Mouse (Mus musculus) limb, embryonic 11.5 days (tissue): ENCODE measurements around the gene Ppil3. TPM values are rescaled to one million over a fixed set of nuclear protein-coding genes. Genes with fewer than 3 reads are reported as not detected.

Experiments
- ATAC-seq: fragments of 200-750 bp; cut with Nextera tagmentation; 2 replicates; pipeline ENCODE4 v1.8.0; 2017; ENCODE audit warnings: low read depth; ENCODE audit not compliant: insufficient number of reproducible peaks, low FRiP score, low TSS enrichment
- DNase-seq: peaks from one replicate; pipeline ENCODE4 v3.0.0-alpha.2; 2015; ENCODE audit warnings: low spot score
- H3K27ac ChIP-seq: fragments of 300-500 bp; sonication (generic); replicated peaks from 2 replicates; pipeline ENCODE4 v1.5.1; 2014; ENCODE audit warnings: low read depth, mild to moderate bottlenecking, low read length
- H3K27me3 ChIP-seq: fragments of 300-500 bp; sonication (generic); 2 replicates; pipeline ENCODE4 v1.6.1; 2014; ENCODE audit warnings: mild to moderate bottlenecking, low read length, mixed read lengths; ENCODE audit not compliant: control insufficient read depth, insufficient read depth
- H3K36me3 ChIP-seq: fragments of 300-500 bp; sonication (generic); 2 replicates; pipeline ENCODE4 v1.6.1; 2014; ENCODE audit warnings: mild to moderate bottlenecking, low read length, moderate library complexity, mixed read lengths; ENCODE audit not compliant: control insufficient read depth, insufficient read depth
- H3K4me1 ChIP-seq: fragments of 300-500 bp; sonication (generic); 2 replicates; pipeline ENCODE4 v1.6.1; 2014; ENCODE audit warnings: low read length, mixed read lengths; ENCODE audit not compliant: control insufficient read depth, insufficient read depth
- H3K4me2 ChIP-seq: fragments of 300-500 bp; sonication (generic); 2 replicates; pipeline ENCODE4 v1.6.1; 2014; ENCODE audit warnings: low read depth, mild to moderate bottlenecking, moderate library complexity; ENCODE audit not compliant: severe bottlenecking
- H3K4me3 ChIP-seq: fragments of 300-500 bp; sonication (generic); 2 replicates; pipeline ENCODE4 v1.5.1; 2014; ENCODE audit warnings: low read depth, low read length
- H3K9ac ChIP-seq: fragments of 300-500 bp; sonication (generic); 2 replicates; pipeline ENCODE4 v1.6.1; 2014; ENCODE audit warnings: mild to moderate bottlenecking, low read length
- H3K9me3 ChIP-seq: fragments of 300-500 bp; sonication (generic); 2 replicates; pipeline ENCODE4 v1.6.1; 2016; ENCODE audit warnings: low read length; ENCODE audit not compliant: control insufficient read depth
- WGBS: fragments of 180-500 bp; shearing (Covaris S2); extraction: QIAGEN DNeasy Blood & Tissue Kit; methylation state at CpG from one replicate; pipeline ENCODE4 v1.1.7; 2014; 5-methylcytosine and 5-hydroxymethylcytosine counted together
- polyA plus RNA-seq: library from polyadenylated mRNA; unstranded; fragments of >200 nt; fragmentation: Nextera tagmentation; extraction: Ambion mirVana; gene quantifications from 2 replicates; pipeline ENCODE4 v1.2.1, GENCODE M21; 2014

Gene Ppil3
- polyA plus RNA-seq, 1 experiment from 2014 or later: 57.2 TPM

DNA sequence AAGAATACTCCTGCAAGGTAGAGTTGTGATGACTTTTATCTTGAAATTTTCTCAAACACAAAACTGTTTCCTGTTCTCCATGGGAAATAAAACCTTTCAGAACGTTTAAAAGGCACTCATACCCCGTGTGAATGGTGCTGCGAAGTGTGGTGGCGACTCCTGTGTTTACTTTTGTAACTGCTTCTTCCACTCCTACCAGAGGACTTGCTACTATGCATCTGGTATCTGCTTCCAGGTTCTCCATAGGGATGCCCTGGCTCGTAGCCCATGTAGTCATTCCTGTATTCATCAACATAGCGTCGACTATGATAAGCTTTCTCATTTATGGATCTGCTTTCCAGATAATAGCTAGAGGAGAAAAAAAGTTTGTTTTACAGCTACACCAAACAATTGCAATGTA is 24.3 kb downstream of the Ppil3 start:
- no peak overlapping the region for H3K4me2 ChIP-seq
- 81% methylated on average over 7 of the region's 7 CpGs for WGBS
- H3K4me3 ChIP-seq: no peak overlapping the region

DNA sequence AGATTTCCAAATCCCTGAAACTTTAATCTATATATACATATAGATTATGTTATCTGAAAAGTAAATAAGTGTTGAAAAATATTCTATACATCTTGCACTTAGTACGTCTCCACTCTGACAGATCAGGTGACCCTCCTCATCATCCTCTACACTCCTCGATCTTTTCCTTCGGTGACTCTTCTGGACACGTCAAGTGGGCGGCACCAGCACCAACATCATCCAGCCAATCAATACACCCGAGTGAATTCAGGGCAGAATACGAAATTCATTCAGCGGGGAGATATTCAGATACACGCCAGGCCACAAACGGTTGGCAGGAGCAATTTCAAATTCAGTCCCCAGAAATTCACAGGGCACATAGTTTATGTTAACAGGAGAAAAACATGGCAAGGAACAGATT is 25.3 kb downstream of the Ppil3 start:
- Histone ChIP-seq H3K4me1 (0 out of 2 replicates have a peak, but pooled peaks cover 4% of the 10 kb centered on the region), H3K27ac (no peak overlapping the region), H3K9me3 (no peaks in the 10 kb centered on the region), H3K9ac (no peak overlapping the region), H3K4me3 (no peak overlapping the region), H3K4me2 (no peak overlapping the region), H3K27me3 (no peaks in the 10 kb centered on the region), H3K36me3 (peaks cover 27% of the 10 kb centered on the region)
- ATAC-seq: no peak
- whole genome bisulfite sequencing: 94% methylated on average over 10 of the region's 10 CpGs
- DNase-seq: no peak

More for the DNA sequence above, 24.3 kb downstream of the Ppil3 start:
- Histone ChIP-seq H3K4me1 (0 out of 2 replicates have a peak, but pooled peaks cover 4% of the 10 kb centered on the region), H3K27ac (no peak overlapping the region), H3K9me3 (no peaks in the 10 kb centered on the region), H3K36me3 (peaks cover 26% of the 10 kb centered on the region), H3K27me3 (no peaks in the 10 kb centered on the region), H3K9ac (no peak overlapping the region)
- no peak for DNase-seq
- no peak for ATAC-seq

DNA sequence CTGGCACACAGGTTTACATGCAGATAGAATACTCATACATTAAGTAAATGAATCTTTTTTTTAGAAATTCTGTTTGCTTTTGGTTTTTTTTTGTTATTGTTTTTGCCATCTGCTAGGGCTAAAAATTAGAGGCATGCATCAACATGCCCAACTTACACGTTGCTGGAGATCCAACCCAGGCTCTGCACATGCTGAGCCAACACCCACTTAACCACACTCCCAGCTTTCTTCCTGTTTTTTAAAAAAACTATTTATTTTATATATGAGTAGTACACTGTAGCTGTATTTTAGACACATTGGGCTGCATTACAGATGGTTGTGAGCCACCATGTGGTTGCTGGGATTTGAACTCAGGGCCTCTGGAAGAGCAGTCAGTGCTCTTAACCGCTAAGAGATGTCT is 29.2 kb downstream of the Ppil3 start:
- WGBS: 92% methylated on average over 2 of the region's 2 CpGs
- H3K4me3 ChIP-seq: no peak overlapping the region
- H3K9ac ChIP-seq: no peak overlapping the region
- H3K27ac ChIP-seq: no peak overlapping the region
- 0 out of 2 replicates have a peak, but pooled peaks cover 2% of the 10 kb centered on the region for H3K4me1 ChIP-seq
- H3K36me3 ChIP-seq: peaks cover 48% of the 10 kb centered on the region
- H3K27me3 ChIP-seq: no peaks in the 10 kb centered on the region
- ATAC-seq (no peak), DNase-seq (no peak)
- H3K9me3 ChIP-seq: no peaks in the 10 kb centered on the region
- no peak overlapping the region for H3K4me2 ChIP-seq

DNA sequence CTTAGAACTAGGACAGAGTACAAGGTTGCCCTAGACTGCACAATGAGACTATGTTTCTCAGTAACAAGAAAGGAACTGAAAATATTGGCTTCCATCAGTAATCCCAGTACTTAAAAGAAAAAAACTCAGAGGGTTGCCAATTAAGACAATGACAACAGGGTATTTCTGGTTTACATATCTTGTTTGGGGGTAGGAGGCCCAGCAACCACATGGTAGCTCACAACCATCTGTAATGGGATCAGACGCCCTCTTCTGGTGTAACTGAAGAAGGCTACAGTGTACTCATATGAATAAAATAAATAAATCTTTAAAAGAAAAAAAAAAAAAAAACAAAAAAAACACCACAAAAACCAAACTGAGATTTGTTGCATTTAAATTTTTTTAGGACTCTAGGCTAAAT is 29.8 kb downstream of the Ppil3 start:
- Histone ChIP-seq H3K4me3 (no peak overlapping the region), H3K27me3 (no peaks in the 10 kb centered on the region), H3K9me3 (no peaks in the 10 kb centered on the region), H3K4me1 (no peaks in the 10 kb centered on the region), H3K27ac (no peak overlapping the region), H3K36me3 (peaks cover 46% of the 10 kb centered on the region), H3K4me2 (no peak overlapping the region), H3K9ac (no peak overlapping the region)
- DNase-seq (no peak), ATAC-seq (no peak)
- WGBS: 46% methylated on average over 1 of the region's 1 CpGs

DNA sequence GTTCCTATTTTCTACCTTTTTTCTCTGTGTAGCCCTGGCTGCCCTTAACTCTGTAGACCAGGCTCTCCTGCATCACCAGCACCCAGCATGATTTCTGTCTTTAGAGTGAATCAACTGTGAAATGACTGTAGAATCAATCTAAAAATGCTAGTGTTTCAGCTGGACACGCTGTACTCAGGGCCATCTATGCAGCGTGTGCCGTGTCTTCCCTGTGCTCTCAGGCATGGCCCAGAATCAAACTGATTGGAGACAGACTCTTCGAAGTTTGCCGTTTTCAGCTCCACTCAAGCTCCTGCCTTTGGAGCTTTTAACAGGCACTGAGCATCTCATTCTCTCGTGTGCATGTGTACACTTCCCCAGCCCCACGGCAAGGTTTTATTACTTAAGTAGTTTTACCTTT is 34.5 kb downstream of the Ppil3 start:
- peaks cover 32% of the 10 kb centered on the region for H3K36me3 ChIP-seq
- WGBS: 88% methylated on average over 7 of the region's 7 CpGs
- H3K4me2 ChIP-seq: no peak overlapping the region
- DNase-seq: no peak
- no peaks in the 10 kb centered on the region for H3K27me3 ChIP-seq
- H3K27ac ChIP-seq: no peak overlapping the region
- no peak overlapping the region for H3K4me3 ChIP-seq
- no peaks in the 10 kb centered on the region for H3K4me1 ChIP-seq
- no peaks in the 10 kb centered on the region for H3K9me3 ChIP-seq
- no peak overlapping the region for H3K9ac ChIP-seq
- no peak for ATAC-seq

DNA sequence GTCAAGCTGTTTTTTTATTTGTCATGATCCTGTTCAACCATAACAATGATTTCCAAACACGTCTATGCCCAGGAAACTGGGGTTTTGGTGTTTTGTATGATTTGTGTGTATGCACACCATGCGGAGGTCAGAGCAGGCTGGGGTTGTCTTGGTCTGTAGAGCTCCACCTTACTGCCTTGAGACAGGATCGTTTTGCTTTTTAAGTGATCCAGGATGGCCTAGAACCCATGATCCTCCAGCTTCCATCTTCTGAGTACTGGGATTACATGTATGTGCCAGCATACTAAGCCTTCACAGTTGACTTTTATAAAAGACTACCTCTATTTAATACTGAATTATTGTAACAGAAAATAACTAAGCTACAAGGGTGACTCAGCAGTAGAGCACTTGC is 35.1 kb downstream of the Ppil3 start:
- no peak overlapping the region for H3K4me3 ChIP-seq
- 88% methylated on average over 3 of the region's 3 CpGs for WGBS
- H3K4me2 ChIP-seq: no peak overlapping the region
- peaks cover 32% of the 10 kb centered on the region for H3K36me3 ChIP-seq
- DNase-seq (no peak), ATAC-seq (no peak)
- no peak overlapping the region for H3K9ac ChIP-seq
- H3K27me3 ChIP-seq: no peaks in the 10 kb centered on the region
- H3K4me1 ChIP-seq: no peaks in the 10 kb centered on the region
- H3K9me3 ChIP-seq: no peaks in the 10 kb centered on the region
- H3K27ac ChIP-seq: no peak overlapping the region

DNA sequence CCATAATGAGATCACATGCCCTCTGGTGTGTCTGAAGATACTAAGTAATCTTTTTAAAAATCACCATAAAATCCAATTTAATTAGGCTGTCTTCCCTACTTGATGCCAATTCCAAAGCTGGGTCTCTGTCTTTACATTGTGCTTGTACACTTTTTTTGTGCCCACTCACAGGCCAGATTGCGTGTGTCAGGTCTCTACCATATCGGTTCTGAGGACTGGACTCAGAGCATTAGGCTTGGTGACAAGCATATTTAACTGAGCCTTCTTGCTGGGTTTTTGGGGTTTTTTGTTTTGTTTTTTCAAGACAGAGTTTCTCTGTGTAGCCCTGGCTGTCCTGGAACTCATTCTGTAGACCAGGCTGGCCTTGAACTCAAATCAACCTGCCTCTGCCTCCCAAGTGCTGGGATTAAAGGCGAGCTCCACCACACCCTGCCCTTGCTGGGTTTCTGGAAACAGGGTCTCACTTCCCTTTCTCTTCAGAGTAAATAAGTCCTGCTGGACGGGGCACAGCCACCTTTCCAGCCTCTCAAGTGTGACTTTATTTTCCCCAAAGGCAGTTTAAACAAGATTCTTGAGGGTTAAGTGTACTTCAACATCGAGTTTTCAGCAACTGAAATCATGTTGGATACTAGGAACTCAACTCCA is 35.6 kb downstream of the Ppil3 start:
- Histone ChIP-seq H3K27ac (no peak overlapping the region), H3K4me3 (no peak overlapping the region), H3K9ac (no peak overlapping the region), H3K9me3 (no peaks in the 10 kb centered on the region), H3K27me3 (no peaks in the 10 kb centered on the region), H3K4me1 (no peaks in the 10 kb centered on the region), H3K36me3 (peaks cover 32% of the 10 kb centered on the region), H3K4me2 (no peak overlapping the region)
- 87% methylated on average over 5 of the region's 5 CpGs for WGBS
- DNase-seq: no peak
- no peak for ATAC-seq

DNA sequence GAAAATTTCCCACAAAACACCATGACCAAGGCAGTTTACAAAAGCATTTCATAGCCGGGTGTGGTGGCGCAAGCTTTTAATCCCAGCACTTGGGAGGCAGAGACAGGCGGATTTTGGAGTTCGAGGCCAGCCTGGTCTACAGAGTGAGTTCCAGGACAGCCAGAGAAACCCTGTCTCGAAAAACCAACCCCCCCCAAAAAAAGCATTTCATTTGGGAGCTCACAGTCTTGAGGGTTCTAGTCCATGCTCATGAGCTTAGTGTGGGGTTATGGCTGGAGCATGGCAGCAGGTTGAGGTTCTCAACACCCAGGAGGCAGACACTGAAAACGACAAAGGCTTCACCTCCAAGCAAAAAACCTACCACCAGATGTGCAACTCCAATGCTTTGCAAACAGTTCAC is 37.1 kb downstream of the Ppil3 start:
- no peak overlapping the region for H3K27ac ChIP-seq
- 78% methylated on average over 6 of the region's 6 CpGs for WGBS
- no peak overlapping the region for H3K9ac ChIP-seq
- no peak for DNase-seq
- no peaks in the 10 kb centered on the region for H3K27me3 ChIP-seq
- ATAC-seq: no peak
- H3K4me1 ChIP-seq: no peaks in the 10 kb centered on the region
- H3K4me2 ChIP-seq: no peak overlapping the region
- peaks cover 26% of the 10 kb centered on the region for H3K36me3 ChIP-seq
- no peaks in the 10 kb centered on the region for H3K9me3 ChIP-seq
- H3K4me3 ChIP-seq: no peak overlapping the region

DNA sequence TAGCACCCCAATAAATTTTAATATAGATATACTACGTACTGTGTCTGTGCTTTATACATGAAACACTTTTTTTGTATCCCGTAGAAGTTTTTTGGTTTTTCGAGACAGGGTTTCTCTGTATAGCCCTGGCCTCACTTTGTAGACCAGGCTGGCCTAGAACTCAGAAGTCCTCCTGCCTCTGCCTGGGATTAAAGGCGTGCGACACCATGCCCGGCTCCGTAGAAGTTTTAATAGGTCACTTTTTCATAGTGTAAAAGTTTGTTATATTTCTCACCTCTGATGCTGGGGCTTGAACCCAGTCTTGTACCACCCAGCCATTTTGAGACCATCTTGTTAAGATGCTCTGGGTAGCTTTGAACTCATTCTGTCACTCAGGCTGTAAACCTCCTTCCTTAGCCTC is 38.0 kb downstream of the Ppil3 start:
- no peaks in the 10 kb centered on the region for H3K27me3 ChIP-seq
- H3K36me3 ChIP-seq: peaks cover 19% of the 10 kb centered on the region; the same call in 1 of the 2 replicates
- no peak overlapping the region for H3K4me3 ChIP-seq
- ATAC-seq (no peak), DNase-seq (no peak)
- H3K4me2 ChIP-seq: no peak overlapping the region
- H3K4me1 ChIP-seq: no peaks in the 10 kb centered on the region
- no peaks in the 10 kb centered on the region for H3K9me3 ChIP-seq
- H3K27ac ChIP-seq: no peak overlapping the region
- 95% methylated on average over 7 of the region's 7 CpGs for WGBS
- H3K9ac ChIP-seq: no peak overlapping the region
